Mouse (Mus musculus): ENCODE measurements around the gene Iffo1.
A peak's percentile ranks its signal among the peaks of the same experiment; 100 is the strongest.

Iffo1 gene

DNA sequence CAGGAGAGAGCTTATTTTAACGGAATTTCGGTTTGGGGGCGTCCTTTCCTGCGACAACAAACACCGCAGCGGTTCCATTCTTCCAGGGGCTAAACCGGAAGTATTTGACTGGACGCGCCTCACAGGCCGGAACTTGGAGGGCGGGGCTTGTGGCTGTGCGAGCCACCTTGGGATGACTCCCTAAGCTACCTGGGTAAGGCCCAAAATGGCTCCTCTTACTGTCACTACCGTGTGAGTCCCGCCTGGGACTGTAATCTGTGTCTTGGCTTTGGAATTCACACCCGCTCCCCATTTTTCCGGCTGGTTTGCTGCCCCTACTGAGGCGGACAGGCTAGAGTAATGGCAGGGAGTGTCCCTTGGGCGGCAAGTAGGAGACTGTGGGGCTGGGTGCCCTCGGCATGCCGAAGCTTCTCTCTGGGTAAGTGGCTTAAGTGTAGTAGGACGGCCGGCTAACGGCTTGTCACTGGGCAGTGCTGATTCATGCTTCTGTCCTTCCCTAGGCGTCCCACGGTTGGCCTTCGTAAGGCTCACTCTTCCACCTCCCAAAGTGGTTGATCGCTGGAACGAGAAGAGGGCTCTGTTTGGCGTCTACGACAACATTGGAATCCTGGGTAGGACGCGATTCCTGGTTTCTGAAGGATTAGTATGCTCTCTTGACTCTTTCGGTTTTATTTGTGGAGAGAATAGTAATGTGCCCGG, 47.1 kb downstream of the Iffo1 start:
- peak; percentile 97 for DNase-seq (ENCODE audit: low read depth)

DNA sequence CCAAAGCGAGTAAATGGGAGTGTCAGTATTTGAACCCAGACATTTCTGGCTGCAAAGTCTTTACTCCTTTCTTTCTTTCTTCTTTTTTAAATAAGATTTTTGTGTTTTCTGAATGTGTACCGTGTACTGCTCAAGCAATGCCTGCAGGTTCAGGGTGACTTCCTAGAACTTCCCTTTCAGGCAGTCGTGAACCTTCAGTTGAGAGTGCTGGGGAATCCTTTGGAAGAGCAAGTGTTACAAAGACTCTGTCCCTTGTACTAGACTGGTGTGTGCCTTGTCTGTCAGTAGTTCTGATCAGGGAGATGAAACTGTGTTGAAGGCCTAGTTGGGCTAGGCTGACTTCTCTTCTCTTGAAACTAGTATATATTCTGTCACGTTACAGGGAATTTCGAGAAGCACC, 47.8 kb downstream of the Iffo1 start:
- peak; percentile 46 for DNase-seq (ENCODE audit: low read depth)

GRCm38 (mm10) chr6:125193390-125193789, 48.3 kb downstream of the Iffo1 start:
- DNase-seq (ENCODE audit: low read depth) = peak; percentile 68

- DNase-seq (ENCODE audit: low read depth) = no peak
Measured at GRCm38 (mm10) chr6:125195541-125196075, 50.6 kb downstream of the Iffo1 start.

GRCm38 (mm10) chr6:125196301-125196700, 51.3 kb downstream of the Iffo1 start:
- no peak for DNase-seq (ENCODE audit: low read depth)

DNA sequence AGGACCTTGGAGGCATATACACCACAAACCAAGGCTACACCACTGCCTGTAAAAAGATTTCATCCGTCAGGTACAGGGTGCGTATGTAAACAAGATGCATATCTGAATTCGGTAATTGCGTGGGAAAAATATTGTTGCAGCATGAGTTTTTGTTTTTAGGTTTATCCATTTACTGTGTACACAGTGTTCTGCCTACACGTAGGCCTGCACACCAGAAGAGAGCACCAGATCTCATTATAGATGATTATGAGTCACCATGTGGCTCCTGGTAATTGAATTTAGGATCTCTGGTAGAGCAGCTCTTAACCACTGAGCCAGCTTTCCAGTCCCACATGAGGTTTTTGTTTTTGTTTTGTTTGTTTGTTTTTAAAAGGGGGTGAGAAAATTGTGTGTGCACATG, 52.1 kb downstream of the Iffo1 start:
- DNase-seq (ENCODE audit: low read depth) = peak; percentile 16

DNA sequence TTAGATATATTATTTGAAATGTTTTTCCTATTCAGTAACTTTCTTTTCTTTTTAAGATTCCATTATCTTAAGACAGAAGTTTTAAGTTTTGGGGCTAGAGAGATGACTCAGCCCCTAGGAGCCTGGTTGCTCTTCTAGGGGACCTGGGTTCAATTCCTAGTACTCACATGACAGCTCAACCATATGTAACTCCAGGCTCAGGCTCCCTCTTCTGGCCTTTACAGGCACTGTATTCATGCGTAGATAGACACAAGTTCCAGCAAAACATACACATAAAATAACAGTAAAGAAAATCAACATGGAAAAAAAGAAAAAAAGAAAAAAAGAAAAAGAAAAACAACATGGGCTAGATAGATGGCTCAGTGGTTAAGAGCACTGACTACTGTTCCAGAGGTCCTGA, 65.4 kb downstream of the Iffo1 start:
- peak; percentile 36 for DNase-seq (ENCODE audit: low read depth)

Measured in 416B (cell line).